Mouse (Mus musculus): Measurements from ENCODE around the gene Armc7. TPM values are rescaled to one million over a fixed set of nuclear protein-coding genes. Genes with fewer than 3 reads are reported as not detected.
"Not testable (repeated sequence)": the region's sequence is repeated elsewhere in the genome, so short reads cannot be mapped to it uniquely, and the experiment has no call there.

Gene Armc7
- total RNA-seq, 2 experiments from 2014 or later = 8.3 to 10.1 TPM

- no peak for ATAC-seq (replicated peaks; ENCODE audit: low FRiP score, low TSS enrichment, poor library complexity, severe bottlenecking)
Measured at GRCm38 (mm10) chr11:115452281-115452860, 23.1 kb upstream of the Armc7 start.

GRCm38 (mm10) chr11:115453306-115453705 lies 22.2 kb upstream of the Armc7 start:
- no peak for ATAC-seq (replicated peaks; ENCODE audit: low FRiP score, low TSS enrichment, poor library complexity, severe bottlenecking)

GRCm38 (mm10) chr11:115454822-115455221 lies 20.6 kb upstream of the Armc7 start:
- ATAC-seq (replicated peaks; ENCODE audit: low FRiP score, low TSS enrichment, poor library complexity, severe bottlenecking) = not testable (repeated sequence)

- no peak for ATAC-seq (replicated peaks; ENCODE audit: low FRiP score, low TSS enrichment, poor library complexity, severe bottlenecking)
Measured at GRCm38 (mm10) chr11:115455619-115456018, 19.8 kb upstream of the Armc7 start.

GRCm38 (mm10) chr11:115456182-115456581 lies 19.3 kb upstream of the Armc7 start:
- no peak for ATAC-seq (replicated peaks; ENCODE audit: low FRiP score, low TSS enrichment, poor library complexity, severe bottlenecking)

- no peak for ATAC-seq (replicated peaks; ENCODE audit: low FRiP score, low TSS enrichment, poor library complexity, severe bottlenecking)
Measured at GRCm38 (mm10) chr11:115457405-115457804, 18.1 kb upstream of the Armc7 start.

GRCm38 (mm10) chr11:115460976-115461375 lies 14.5 kb upstream of the Armc7 start:
- ATAC-seq (replicated peaks; ENCODE audit: low FRiP score, low TSS enrichment, poor library complexity, severe bottlenecking) = no peak

- no peak for ATAC-seq (replicated peaks; ENCODE audit: low FRiP score, low TSS enrichment, poor library complexity, severe bottlenecking)
Measured at GRCm38 (mm10) chr11:115461846-115462242, 13.6 kb upstream of the Armc7 start.

- ATAC-seq (replicated peaks; ENCODE audit: low FRiP score, low TSS enrichment, poor library complexity, severe bottlenecking) = no peak
Measured at GRCm38 (mm10) chr11:115462243-115462891, 13.1 kb upstream of the Armc7 start, which contains the start of gene Slc16a5. Gene Slc16a5, plus strand, starts transcription at chr11:115462474.

GRCm38 (mm10) chr11:115463397-115463796 lies 12.1 kb upstream of the Armc7 start:
- no peak for ATAC-seq (replicated peaks; ENCODE audit: low FRiP score, low TSS enrichment, poor library complexity, severe bottlenecking)

- no peak for ATAC-seq (replicated peaks; ENCODE audit: low FRiP score, low TSS enrichment, poor library complexity, severe bottlenecking)
Measured at GRCm38 (mm10) chr11:115464851-115465250, 10.6 kb upstream of the Armc7 start.

- ATAC-seq (replicated peaks; ENCODE audit: low FRiP score, low TSS enrichment, poor library complexity, severe bottlenecking) = no peak
Measured at GRCm38 (mm10) chr11:115467217-115467618, 8.2 kb upstream of the Armc7 start.

GRCm38 (mm10) chr11:115472183-115472582 lies 3.3 kb upstream of the Armc7 start:
- ATAC-seq (replicated peaks; ENCODE audit: low FRiP score, low TSS enrichment, poor library complexity, severe bottlenecking) = no peak

GRCm38 (mm10) chr11:115473626-115474275 lies 1.7 kb upstream of the Armc7 start:
- peak; percentile 62 for ATAC-seq (replicated peaks; ENCODE audit: low FRiP score, low TSS enrichment, poor library complexity, severe bottlenecking)

- ATAC-seq (replicated peaks; ENCODE audit: low FRiP score, low TSS enrichment, poor library complexity, severe bottlenecking) = peak; percentile 11; the same call in 1 of the 2 replicates
Measured at GRCm38 (mm10) chr11:115475758-115476237, 331 bp downstream of the Armc7 start.

GRCm38 (mm10) chr11:115476630-115477029 lies 1.2 kb downstream of the Armc7 start:
- not testable (repeated sequence) for ATAC-seq (replicated peaks; ENCODE audit: low FRiP score, low TSS enrichment, poor library complexity, severe bottlenecking)

- ATAC-seq (replicated peaks; ENCODE audit: low FRiP score, low TSS enrichment, poor library complexity, severe bottlenecking) = not testable (repeated sequence)
Measured at GRCm38 (mm10) chr11:115477388-115477787, 1.9 kb downstream of the Armc7 start.

GRCm38 (mm10) chr11:115478296-115478938 lies 3.0 kb downstream of the Armc7 start:
- no peak for ATAC-seq (replicated peaks; ENCODE audit: low FRiP score, low TSS enrichment, poor library complexity, severe bottlenecking)

GRCm38 (mm10) chr11:115481553-115482259 lies 6.2 kb downstream of the Armc7 start:
- ATAC-seq (replicated peaks; ENCODE audit: low FRiP score, low TSS enrichment, poor library complexity, severe bottlenecking) = no peak
